Mouse (Mus musculus) embryonic facial prominence, embryonic 15.5 days (tissue): ENCODE results near the gene Usf3. TPM values are rescaled to one million over a fixed set of nuclear protein-coding genes. Genes with fewer than 3 reads are reported as not detected.
A peak's percentile ranks its signal among the peaks of the same experiment; 100 is the strongest.

ENCODE experiments used
- ATAC-seq: fragments of 200-750 bp; cut with Nextera tagmentation; 2 replicates; pipeline ENCODE4 v1.8.0; 2017; ENCODE audit warnings: low read depth, moderate TSS enrichment; ENCODE audit not compliant: insufficient number of reproducible peaks, low FRiP score, low TSS enrichment
- H3K27ac ChIP-seq: fragments of 300-500 bp; sonication (generic); replicated peaks from 2 replicates; pipeline ENCODE4 v1.5.1; 2015; ENCODE audit warnings: mild to moderate bottlenecking, inconsistent platforms
- H3K27me3 ChIP-seq: fragments of 300-500 bp; sonication (generic); 2 replicates; pipeline ENCODE4 v1.6.1; 2015; ENCODE audit warnings: inconsistent platforms
- H3K36me3 ChIP-seq: fragments of 300-500 bp; sonication (generic); 2 replicates; pipeline ENCODE4 v1.6.1; 2015; ENCODE audit warnings: mild to moderate bottlenecking, inconsistent platforms
- H3K4me1 ChIP-seq: fragments of 300-500 bp; sonication (generic); 2 replicates; pipeline ENCODE4 v1.6.1; 2015; ENCODE audit warnings: inconsistent platforms
- H3K4me2 ChIP-seq: fragments of 300-500 bp; sonication (generic); replicated peaks from 2 replicates; pipeline ENCODE4 v1.6.1; 2015; ENCODE audit warnings: mild to moderate bottlenecking, inconsistent platforms
- H3K4me3 ChIP-seq: fragments of 300-500 bp; sonication (generic); replicated peaks from 2 replicates; pipeline ENCODE4 v1.5.1; 2015; ENCODE audit warnings: mild to moderate bottlenecking, inconsistent platforms
- H3K9ac ChIP-seq: fragments of 300-500 bp; sonication (generic); 2 replicates; pipeline ENCODE4 v1.6.1; 2015; ENCODE audit warnings: inconsistent platforms
- H3K9me3 ChIP-seq: fragments of 300-500 bp; sonication (generic); replicated peaks from 2 replicates; pipeline ENCODE4 v1.6.1; 2016; ENCODE audit warnings: inconsistent platforms
- WGBS: fragments of 180-500 bp; shearing (Covaris S2); methylation state at CpG from one replicate; pipeline ENCODE4 v1.1.7; 2015; 5-methylcytosine and 5-hydroxymethylcytosine counted together
- polyA plus RNA-seq: library from polyadenylated mRNA; unstranded; fragments of >200 nt; fragmentation: Nextera tagmentation; extraction: Ambion mirVana; gene quantifications from 2 replicates; pipeline ENCODE4 v1.2.1, GENCODE M21; 2015

The Usf3 gene
- polyA plus RNA-seq, 1 experiment from 2014 or later, result 2.3 TPM

GRCm38 (mm10) chr16:44140186-44140787, 32.8 kb upstream of the Usf3 start:
- Histone ChIP-seq H3K36me3 (no peaks in the 10 kb centered on the region), H3K4me1 (peaks cover 8% of the 10 kb centered on the region), H3K4me2 (peak overlapping the region; percentile 51), H3K27ac (peak overlapping the region; percentile 99), H3K4me3 (peak overlapping the region; percentile 98), H3K9me3 (no peaks in the 10 kb centered on the region), H3K27me3 (no peaks in the 10 kb centered on the region), H3K9ac (peak overlapping the region; percentile 93)
- ATAC-seq, result peak; percentile 73
- WGBS, result under 1% methylated on average over 44 of the region's 44 CpGs

DNA sequence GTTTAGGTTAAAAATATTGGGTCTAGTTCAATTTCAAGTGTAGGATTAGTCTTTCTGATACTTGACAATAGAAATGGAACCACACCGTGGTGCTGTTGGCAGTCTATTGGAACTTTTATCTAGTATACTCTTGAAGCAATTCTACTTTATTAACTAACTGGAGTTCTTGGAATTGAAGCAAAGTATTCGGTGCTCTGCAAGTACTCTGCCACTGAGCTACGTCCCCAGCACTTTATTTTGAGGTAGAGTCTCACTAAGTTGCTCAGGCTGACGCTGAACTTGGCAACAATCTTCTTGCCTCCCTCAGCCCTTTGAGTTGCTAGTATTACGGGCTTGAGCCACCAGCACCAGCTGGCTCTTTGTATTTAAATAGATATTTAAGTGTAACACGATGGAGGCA, 31.6 kb upstream of the Usf3 start:
- no peaks in the 10 kb centered on the region for H3K36me3 ChIP-seq
- H3K27me3 ChIP-seq, result no peaks in the 10 kb centered on the region
- no peaks in the 10 kb centered on the region for H3K9me3 ChIP-seq
- ATAC-seq, result no peak
- peak overlapping the region; percentile 51 for H3K4me2 ChIP-seq
- no peak overlapping the region for H3K9ac ChIP-seq
- peaks cover 8% of the 10 kb centered on the region for H3K4me1 ChIP-seq
- 0 out of 2 replicates have a peak overlapping the region, but pooled peaks have one; percentile 10 for H3K4me3 ChIP-seq
- H3K27ac ChIP-seq, result 0 out of 2 replicates have a peak overlapping the region, but pooled peaks have one; percentile 48
- 41% methylated on average over 6 of the region's 6 CpGs for WGBS

- no peaks in the 10 kb centered on the region for H3K4me1 ChIP-seq
- no peak overlapping the region for H3K9ac ChIP-seq
- H3K4me3 ChIP-seq, result no peak overlapping the region
- H3K4me2 ChIP-seq, result no peak overlapping the region
- no peak for ATAC-seq
- H3K27ac ChIP-seq, result no peak overlapping the region
- no peaks in the 10 kb centered on the region for H3K9me3 ChIP-seq
- WGBS, result 96% methylated on average over 1 of the region's 1 CpGs
- no peaks in the 10 kb centered on the region for H3K36me3 ChIP-seq
- no peaks in the 10 kb centered on the region for H3K27me3 ChIP-seq
Observed at GRCm38 (mm10) chr16:44149002-44149767, 23.9 kb upstream of the Usf3 start.

DNA sequence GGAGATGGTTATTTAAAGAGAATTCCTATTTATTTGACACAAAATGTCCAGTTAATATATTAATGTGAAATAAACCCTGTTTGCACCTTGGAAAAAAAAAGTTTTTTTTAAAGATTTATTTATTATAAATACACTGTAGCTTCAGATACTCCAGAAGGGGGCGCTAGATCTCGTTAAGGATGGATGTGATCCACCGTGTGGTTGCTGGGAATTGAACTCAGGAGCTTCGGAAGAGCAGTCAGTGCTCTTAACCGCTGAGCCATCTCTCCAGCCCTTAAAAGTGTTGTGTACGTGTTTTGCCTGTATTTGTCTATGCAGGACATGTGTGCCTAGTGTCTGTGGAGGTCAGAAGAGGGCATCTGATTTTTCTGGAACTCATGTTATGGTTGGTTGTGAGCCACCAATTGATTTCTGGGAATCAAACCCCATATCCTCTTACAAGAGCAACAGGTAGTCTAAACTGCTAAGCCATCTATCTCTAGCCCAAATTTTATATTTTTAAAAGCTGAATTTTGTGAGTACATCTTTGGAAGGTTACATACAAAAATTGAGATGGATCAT, 18.5 kb upstream of the Usf3 start:
- Histone ChIP-seq H3K9me3 (no peaks in the 10 kb centered on the region), H3K4me1 (no peaks in the 10 kb centered on the region), H3K4me2 (no peak overlapping the region), H3K36me3 (peaks cover 13% of the 10 kb centered on the region), H3K4me3 (no peak overlapping the region), H3K9ac (no peak overlapping the region), H3K27ac (no peak overlapping the region), H3K27me3 (no peaks in the 10 kb centered on the region)
- WGBS, result 61% methylated on average over 6 of the region's 6 CpGs
- no peak for ATAC-seq

- H3K4me2 ChIP-seq, result no peak overlapping the region
- no peak overlapping the region for H3K9ac ChIP-seq
- WGBS, result 93% methylated on average over 7 of the region's 7 CpGs
Observed at GRCm38 (mm10) chr16:44159325-44159724, 13.7 kb upstream of the Usf3 start.

DNA sequence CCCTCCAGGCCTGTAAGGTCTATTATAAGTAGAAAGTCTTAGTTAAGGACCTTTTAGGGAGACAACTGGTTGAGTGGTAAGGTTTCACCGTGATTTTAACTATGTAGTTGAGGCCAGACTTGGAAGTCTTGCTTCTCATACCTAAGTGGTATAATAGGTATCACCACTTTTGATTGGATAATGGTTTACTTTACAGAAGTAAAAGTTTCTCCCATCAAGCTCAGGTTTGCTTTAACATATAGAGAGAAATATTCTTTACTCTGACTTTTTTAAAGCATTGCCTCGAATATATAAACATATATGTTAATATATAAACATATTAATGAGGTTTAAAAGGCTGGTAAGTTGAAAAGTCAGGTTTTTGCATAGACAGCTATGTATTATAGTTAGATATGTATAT, 9.2 kb upstream of the Usf3 start:
- Histone ChIP-seq H3K9me3 (no peaks in the 10 kb centered on the region), H3K9ac (no peak overlapping the region), H3K27me3 (no peaks in the 10 kb centered on the region), H3K27ac (no peak overlapping the region), H3K4me3 (no peak overlapping the region), H3K4me2 (no peak overlapping the region), H3K4me1 (peaks cover 2% of the 10 kb centered on the region; the same call in 1 of the 2 replicates), H3K36me3 (peaks cover 13% of the 10 kb centered on the region)
- WGBS, result 87% methylated on average over 2 of the region's 2 CpGs
- ATAC-seq, result no peak

More at GRCm38 (mm10) chr16:44159325-44159724, 13.7 kb upstream of the Usf3 start:
- H3K4me3 ChIP-seq, result no peak overlapping the region
- no peaks in the 10 kb centered on the region for H3K9me3 ChIP-seq
- H3K27me3 ChIP-seq, result no peaks in the 10 kb centered on the region
- no peaks in the 10 kb centered on the region for H3K4me1 ChIP-seq
- H3K36me3 ChIP-seq, result peaks cover 19% of the 10 kb centered on the region
- ATAC-seq, result no peak
- no peak overlapping the region for H3K27ac ChIP-seq

GRCm38 (mm10) chr16:44165182-44165581, 7.9 kb upstream of the Usf3 start:
- 39% methylated on average over 3 of the region's 3 CpGs for WGBS
- ATAC-seq, result no peak
- Histone ChIP-seq H3K9ac (no peak overlapping the region), H3K4me3 (no peak overlapping the region), H3K27me3 (no peaks in the 10 kb centered on the region), H3K27ac (no peak overlapping the region), H3K9me3 (no peaks in the 10 kb centered on the region), H3K4me2 (no peak overlapping the region), H3K36me3 (no peaks in the 10 kb centered on the region), H3K4me1 (peaks cover 2% of the 10 kb centered on the region; the same call in 1 of the 2 replicates)

DNA sequence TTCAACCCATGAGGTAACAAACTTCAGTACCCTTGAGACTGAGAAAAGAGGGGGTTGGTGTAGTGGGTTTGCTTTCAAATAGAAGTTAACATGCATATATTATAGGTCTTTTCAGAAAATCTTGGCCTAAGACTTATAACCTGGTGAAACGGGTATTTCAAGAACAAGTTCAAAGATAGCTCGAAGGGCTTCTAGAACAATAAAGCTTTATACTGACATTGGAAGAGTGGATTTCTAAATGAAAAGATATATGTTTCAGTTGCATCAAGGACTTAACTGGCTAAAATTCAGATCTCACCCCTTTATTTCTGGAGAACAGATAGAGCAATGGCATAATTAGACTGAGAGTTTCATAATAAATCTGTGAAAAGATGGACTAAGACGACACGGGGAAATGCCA, 4.1 kb upstream of the Usf3 start:
- Histone ChIP-seq H3K27ac (no peak overlapping the region), H3K4me1 (peaks cover 4% of the 10 kb centered on the region; the same call in 1 of the 2 replicates), H3K4me2 (no peak overlapping the region), H3K4me3 (no peak overlapping the region), H3K9me3 (no peaks in the 10 kb centered on the region), H3K9ac (no peak overlapping the region), H3K27me3 (no peaks in the 10 kb centered on the region), H3K36me3 (no peaks in the 10 kb centered on the region)
- no peak for ATAC-seq
- 74% methylated on average over 4 of the region's 4 CpGs for WGBS

DNA sequence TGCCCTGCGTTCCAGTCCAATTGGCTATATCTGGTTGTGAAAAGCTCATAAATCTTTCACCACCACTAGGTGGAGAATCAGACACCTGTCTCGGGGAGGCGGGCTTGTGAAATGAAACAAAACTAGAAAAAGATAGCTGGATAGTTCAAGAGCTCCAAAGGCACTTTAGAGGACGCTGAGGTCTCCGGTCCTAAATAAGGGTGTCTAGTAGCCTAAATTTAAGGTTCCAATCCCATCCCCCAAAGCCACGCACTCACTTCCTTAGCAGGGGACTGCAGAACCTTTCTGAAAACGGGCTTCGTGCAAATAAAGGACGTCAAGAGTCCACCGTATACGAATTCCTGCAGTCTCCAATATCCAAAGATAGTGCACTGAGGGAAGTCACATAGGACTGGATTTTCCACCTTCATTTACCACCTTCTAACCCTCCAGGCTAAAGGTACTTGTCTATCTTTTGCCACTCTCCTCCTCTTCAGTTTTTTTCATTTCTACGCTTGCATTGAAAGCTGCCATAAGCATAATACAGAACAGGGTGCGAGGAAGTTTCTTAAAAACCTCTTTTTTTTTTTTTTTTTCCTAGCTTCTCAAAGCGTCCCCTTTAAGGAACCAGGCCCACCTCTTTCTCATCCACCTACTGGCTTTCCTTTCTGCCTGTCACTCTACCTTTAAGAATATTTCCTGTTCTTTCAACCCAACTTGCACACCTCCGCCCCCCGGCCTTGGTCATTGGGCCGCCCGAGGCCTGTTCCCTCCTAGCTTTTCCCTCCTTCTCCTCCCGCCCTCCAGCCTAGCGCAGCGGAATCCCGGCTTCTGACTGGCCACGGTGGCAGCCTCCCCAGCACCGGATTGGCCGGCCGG, 520 bp upstream of the Usf3 start:
- peak overlapping the region; percentile 82 for H3K4me3 ChIP-seq
- under 1% methylated on average over 26 of the region's 26 CpGs for WGBS
- 0 out of 2 replicates have a peak, but pooled peaks cover 7% of the 10 kb centered on the region for H3K4me1 ChIP-seq
- H3K27ac ChIP-seq, result peak overlapping the region; percentile 90
- H3K27me3 ChIP-seq, result no peaks in the 10 kb centered on the region
- peak overlapping the region; percentile 31; the same call in 1 of the 2 replicates for H3K9ac ChIP-seq
- peak overlapping the region; percentile 73 for H3K4me2 ChIP-seq
- ATAC-seq, result peak; percentile 100
- H3K9me3 ChIP-seq, result no peaks in the 10 kb centered on the region
- H3K36me3 ChIP-seq, result no peaks in the 10 kb centered on the region

GRCm38 (mm10) chr16:44173966-44174530, 1.0 kb downstream of the Usf3 start:
- Histone ChIP-seq H3K27ac (peak overlapping the region; percentile 93), H3K9ac (peak overlapping the region; percentile 88), H3K4me3 (peak overlapping the region; percentile 82), H3K9me3 (no peaks in the 10 kb centered on the region), H3K4me2 (peak overlapping the region; percentile 73), H3K4me1 (0 out of 2 replicates have a peak, but pooled peaks cover 7% of the 10 kb centered on the region), H3K27me3 (no peaks in the 10 kb centered on the region), H3K36me3 (no peaks in the 10 kb centered on the region)
- WGBS, result 20% methylated on average over 7 of the region's 7 CpGs
- no peak for ATAC-seq
